Mouse (Mus musculus) intestine, postnatal 0 days (tissue): Measurements from ENCODE around the gene Cables2. TPM values are rescaled to one million over a fixed set of nuclear protein-coding genes. Genes with fewer than 3 reads are reported as not detected.
"Not testable (repeated sequence)": the region's sequence is repeated elsewhere in the genome, so short reads cannot be mapped to it uniquely, and the experiment has no call there.

Experiments
- ATAC-seq: fragments of 200-750 bp; cut with Nextera tagmentation; 2 replicates; pipeline ENCODE4 v1.8.0; 2017; ENCODE audit warnings: mild to moderate bottlenecking, moderate TSS enrichment, moderate library complexity
- H3K27ac ChIP-seq: fragments of 300-500 bp; sonication (generic); 2 replicates; pipeline ENCODE4 v1.5.1; 2014; ENCODE audit warnings: mild to moderate bottlenecking, low read depth, low read length, moderate library complexity
- H3K27me3 ChIP-seq: fragments of 300-500 bp; sonication (generic); replicated peaks from 2 replicates; pipeline ENCODE4 v1.6.1; 2014; ENCODE audit warnings: low read length, mixed read lengths; ENCODE audit not compliant: control insufficient read depth, insufficient read depth
- H3K36me3 ChIP-seq: fragments of 300-500 bp; sonication (generic); 2 replicates; pipeline ENCODE4 v1.6.1; 2014; ENCODE audit warnings: mild to moderate bottlenecking, moderate library complexity; ENCODE audit not compliant: control insufficient read depth, insufficient read depth
- H3K4me1 ChIP-seq: fragments of 300-500 bp; sonication (generic); replicated peaks from 2 replicates; pipeline ENCODE4 v1.6.1; 2014; ENCODE audit warnings: antibody characterized with exemption, low read length, mixed read lengths; ENCODE audit not compliant: control insufficient read depth, insufficient read depth
- H3K4me2 ChIP-seq: fragments of 300-500 bp; sonication (generic); replicated peaks from 2 replicates; pipeline ENCODE4 v1.6.1; 2014; ENCODE audit warnings: low read depth, mild to moderate bottlenecking, moderate library complexity
- H3K4me3 ChIP-seq: fragments of 300-500 bp; sonication (generic); 2 replicates; pipeline ENCODE4 v1.5.1; 2014; ENCODE audit warnings: low read depth, low read length
- H3K9ac ChIP-seq: fragments of 300-500 bp; sonication (generic); 2 replicates; pipeline ENCODE4 v1.6.1; 2014; ENCODE audit warnings: mild to moderate bottlenecking, low read depth, low read length
- H3K9me3 ChIP-seq: fragments of 300-500 bp; sonication (generic); 2 replicates; pipeline ENCODE4 v1.6.1; 2016; ENCODE audit warnings: mixed run types; ENCODE audit not compliant: control insufficient read depth
- CTCF ChIP-seq: sonication (generic); IDR thresholded peaks from 2 replicates; pipeline ENCODE4 v1.5.1; 2016; ENCODE audit warnings: low read depth, mild to moderate bottlenecking, control low read depth, antibody characterized with exemption, moderate library complexity
- WGBS: fragments of 180-500 bp; shearing (Covaris S2); extraction: QIAGEN DNeasy Blood & Tissue Kit; methylation state at CpG from one replicate; pipeline ENCODE4 v1.1.7; 2014; 5-methylcytosine and 5-hydroxymethylcytosine counted together
- polyA plus RNA-seq: library from polyadenylated mRNA; unstranded; fragments of >200 nt; fragmentation: Nextera tagmentation; extraction: Ambion mirVana; gene quantifications from 2 replicates; pipeline ENCODE4 v1.2.1, GENCODE M21; 2015

Cables2 gene
- polyA plus RNA-seq, 1 experiment from 2014 or later = 8.2 TPM

- WGBS = 62% methylated on average over 2 of the region's 2 CpGs
Measured at GRCm38 (mm10) chr2:180267955-180268354, 5.3 kb downstream of the Cables2 start.

DNA sequence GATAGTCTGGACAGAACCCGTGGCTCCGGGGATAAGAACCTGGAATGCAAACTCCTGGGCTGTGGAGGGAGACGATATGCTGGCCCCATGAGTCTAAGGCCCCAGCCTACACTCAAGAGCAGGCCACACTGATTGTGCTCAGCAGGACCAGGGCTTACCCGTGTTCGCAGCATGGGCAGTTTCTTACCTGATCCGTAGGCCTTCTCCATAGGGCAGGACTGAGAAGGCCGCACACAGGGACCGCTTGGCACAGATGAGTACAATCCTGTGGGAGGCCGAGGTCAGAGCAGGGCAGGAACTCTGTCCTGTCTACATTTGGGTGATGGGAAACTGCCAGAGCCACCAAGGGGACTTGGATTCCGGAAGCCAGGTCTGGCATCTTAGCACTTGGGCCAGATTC, 10.4 kb downstream of the Cables2 start:
- H3K27ac ChIP-seq = no peak overlapping the region; the same call in 1 of the 2 replicates
- H3K9ac ChIP-seq = no peak overlapping the region
- no peaks in the 10 kb centered on the region for H3K9me3 ChIP-seq
- peaks cover 74% of the 10 kb centered on the region for H3K36me3 ChIP-seq
- no peak for ATAC-seq
- no peak for TF ChIP-seq CTCF
- 82% methylated on average over 10 of the region's 10 CpGs for WGBS
- no peaks in the 10 kb centered on the region for H3K27me3 ChIP-seq
- H3K4me2 ChIP-seq = no peak overlapping the region
- no peak overlapping the region for H3K4me3 ChIP-seq
- H3K4me1 ChIP-seq = 0 out of 2 replicates have a peak, but pooled peaks cover 5% of the 10 kb centered on the region

More at GRCm38 (mm10) chr2:180267955-180268354, 5.3 kb downstream of the Cables2 start:
- Histone ChIP-seq H3K9me3 (no peaks in the 10 kb centered on the region), H3K4me2 (no peak overlapping the region), H3K27me3 (no peaks in the 10 kb centered on the region), H3K9ac (no peak overlapping the region), H3K36me3 (peaks cover 49% of the 10 kb centered on the region), H3K27ac (no peak overlapping the region), H3K4me3 (no peak overlapping the region), H3K4me1 (no peaks in the 10 kb centered on the region)
- TF ChIP-seq CTCF = no peak
- ATAC-seq = no peak

DNA sequence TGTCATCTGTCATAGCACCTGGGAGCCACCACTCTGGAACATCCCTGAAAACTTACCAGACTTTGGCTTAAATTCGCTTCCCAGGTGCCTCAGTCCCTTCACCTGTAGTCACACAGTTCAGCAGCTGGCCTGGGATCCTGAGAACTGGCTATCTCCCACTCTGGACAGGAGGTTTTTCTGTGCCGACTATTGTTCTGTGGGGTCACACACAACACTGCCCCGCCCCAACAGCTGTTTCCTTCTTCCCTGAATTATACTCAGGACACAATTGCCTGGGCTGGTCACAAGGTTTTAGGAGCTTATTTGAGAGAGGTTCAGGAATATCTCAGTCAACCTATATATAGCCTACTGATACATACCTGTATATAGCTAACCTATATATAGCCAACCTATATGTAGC, 10.9 kb downstream of the Cables2 start:
- Histone ChIP-seq H3K27ac (no peak overlapping the region), H3K36me3 (peaks cover 74% of the 10 kb centered on the region)

DNA sequence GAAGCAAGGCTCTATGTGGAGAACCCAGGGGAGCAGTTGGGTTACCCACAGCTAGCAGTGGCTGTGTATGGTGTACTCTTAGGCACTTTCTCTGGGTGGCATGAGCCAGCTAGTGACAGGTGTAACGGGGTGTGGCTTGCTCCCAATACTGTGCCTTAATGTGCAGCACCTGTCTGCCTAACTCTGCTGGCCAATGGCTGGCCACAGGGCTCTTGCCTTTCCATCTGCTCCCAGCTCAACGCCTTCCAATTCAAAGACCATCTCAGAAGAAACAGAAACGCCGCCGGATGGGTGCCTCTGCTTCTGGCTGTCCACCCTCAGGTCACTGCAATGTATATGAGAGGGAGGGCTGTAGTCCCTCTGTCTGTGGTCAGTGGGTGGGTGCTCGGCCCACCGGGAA, 11.4 kb downstream of the Cables2 start:
- Histone ChIP-seq H3K9me3 (no peaks in the 10 kb centered on the region), H3K27me3 (no peaks in the 10 kb centered on the region), H3K27ac (no peak overlapping the region; the same call in 1 of the 2 replicates), H3K4me1 (0 out of 2 replicates have a peak, but pooled peaks cover 5% of the 10 kb centered on the region), H3K9ac (no peak overlapping the region), H3K36me3 (peaks cover 69% of the 10 kb centered on the region), H3K4me2 (no peak overlapping the region), H3K4me3 (no peak overlapping the region)
- 85% methylated on average over 7 of the region's 7 CpGs for WGBS
- TF ChIP-seq CTCF = no peak
- no peak for ATAC-seq

More for the DNA sequence above, 10.9 kb downstream of the Cables2 start:
- Histone ChIP-seq H3K4me2 (no peak overlapping the region), H3K4me1 (0 out of 2 replicates have a peak, but pooled peaks cover 5% of the 10 kb centered on the region), H3K9ac (no peak overlapping the region), H3K27me3 (no peaks in the 10 kb centered on the region), H3K9me3 (no peaks in the 10 kb centered on the region), H3K4me3 (no peak overlapping the region)
- no peak for ATAC-seq
- no peak for TF ChIP-seq CTCF
- WGBS = 63% methylated on average over 3 of the region's 3 CpGs

GRCm38 (mm10) chr2:180260610-180261480, 12.5 kb downstream of the Cables2 start:
- Histone ChIP-seq H3K9ac (no peak overlapping the region), H3K27ac (no peak overlapping the region), H3K4me3 (no peak overlapping the region), H3K27me3 (no peaks in the 10 kb centered on the region), H3K9me3 (no peaks in the 10 kb centered on the region), H3K4me1 (0 out of 2 replicates have a peak, but pooled peaks cover 5% of the 10 kb centered on the region), H3K36me3 (peaks cover 60% of the 10 kb centered on the region), H3K4me2 (no peak overlapping the region)
- no peak for ATAC-seq
- WGBS = 49% methylated on average over 8 of the region's 8 CpGs
- TF ChIP-seq CTCF = no peak

DNA sequence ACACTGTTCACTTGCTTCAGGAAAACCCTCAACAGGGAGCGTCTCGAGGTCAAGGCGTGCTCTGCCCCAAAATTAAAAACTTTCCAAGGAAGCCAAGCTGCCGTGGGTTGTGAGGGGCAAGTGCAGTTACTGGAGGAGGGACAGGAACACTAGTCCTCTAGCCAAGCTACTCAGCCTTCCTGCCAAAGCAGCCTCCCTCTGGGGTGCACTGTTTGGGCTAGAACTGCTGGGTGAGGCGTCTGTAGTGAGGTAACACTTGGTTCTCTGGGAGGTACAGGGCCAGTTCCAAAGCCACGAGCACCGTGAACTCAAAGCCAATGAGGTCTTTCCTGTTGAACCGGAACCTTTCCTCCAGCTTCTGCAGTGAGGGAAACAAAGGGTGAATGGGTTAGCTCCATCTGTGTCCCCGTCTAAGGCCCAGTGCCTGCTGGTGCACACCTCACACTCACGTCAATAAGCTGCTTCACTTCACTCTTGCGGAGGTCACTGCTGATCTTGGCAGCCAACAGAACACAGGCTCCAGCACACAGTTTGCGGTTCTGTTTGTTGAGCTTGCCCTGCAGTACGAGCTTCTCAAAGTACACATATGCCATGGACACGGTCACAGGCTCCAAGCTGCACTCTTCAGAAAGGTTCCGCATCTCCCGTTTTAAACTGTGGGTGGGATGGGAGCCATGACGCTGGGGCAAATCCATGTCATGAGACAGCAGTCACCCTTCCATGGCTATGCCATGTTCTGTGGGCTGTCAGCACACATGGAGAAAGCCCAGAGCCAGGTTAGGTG, 13.3 kb downstream of the Cables2 start:
- H3K9me3 ChIP-seq, H3K4me1 ChIP-seq, ATAC-seq, H3K27me3 ChIP-seq, H3K4me3 ChIP-seq, H3K4me2 ChIP-seq, H3K27ac ChIP-seq, H3K9ac ChIP-seq: not testable (repeated sequence)
- WGBS = 65% methylated on average over 17 of the region's 17 CpGs
- peaks cover 59% of the 10 kb centered on the region for H3K36me3 ChIP-seq

DNA sequence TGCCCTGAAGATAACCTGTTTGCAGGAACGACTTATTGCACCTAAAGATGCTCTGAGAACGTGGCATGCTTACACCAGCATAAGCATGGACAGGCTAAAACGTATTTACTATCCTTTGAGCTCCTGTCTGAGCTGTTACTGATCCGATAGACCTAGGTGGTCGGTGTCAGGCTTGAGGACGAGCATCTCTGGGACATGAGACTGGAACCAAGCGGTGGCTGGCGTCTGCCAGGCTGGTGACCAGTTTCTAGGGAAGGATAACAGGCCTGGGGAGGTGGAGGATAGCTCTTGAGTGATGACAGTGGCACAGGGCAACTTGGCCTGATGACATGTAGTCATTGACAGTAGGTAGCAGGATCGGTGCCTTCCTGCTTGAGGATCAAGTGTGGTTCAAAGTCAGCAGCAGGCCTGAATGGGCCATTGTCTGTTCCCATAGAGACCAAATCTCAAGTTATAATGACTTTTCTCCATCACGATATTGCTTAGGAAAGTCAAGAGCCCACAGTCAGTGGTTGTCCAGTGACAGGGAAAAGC, 14.3 kb downstream of the Cables2 start:
- not testable (repeated sequence) for H3K27me3 ChIP-seq, H3K4me2 ChIP-seq, H3K27ac ChIP-seq, H3K4me3 ChIP-seq, H3K9me3 ChIP-seq, H3K9ac ChIP-seq, H3K4me1 ChIP-seq, ATAC-seq
- H3K36me3 ChIP-seq = peaks cover 52% of the 10 kb centered on the region
- 71% methylated on average over 10 of the region's 10 CpGs for WGBS
